ENCODE assay signal across 8 mouse cellular contexts in the genomic region with DNA sequence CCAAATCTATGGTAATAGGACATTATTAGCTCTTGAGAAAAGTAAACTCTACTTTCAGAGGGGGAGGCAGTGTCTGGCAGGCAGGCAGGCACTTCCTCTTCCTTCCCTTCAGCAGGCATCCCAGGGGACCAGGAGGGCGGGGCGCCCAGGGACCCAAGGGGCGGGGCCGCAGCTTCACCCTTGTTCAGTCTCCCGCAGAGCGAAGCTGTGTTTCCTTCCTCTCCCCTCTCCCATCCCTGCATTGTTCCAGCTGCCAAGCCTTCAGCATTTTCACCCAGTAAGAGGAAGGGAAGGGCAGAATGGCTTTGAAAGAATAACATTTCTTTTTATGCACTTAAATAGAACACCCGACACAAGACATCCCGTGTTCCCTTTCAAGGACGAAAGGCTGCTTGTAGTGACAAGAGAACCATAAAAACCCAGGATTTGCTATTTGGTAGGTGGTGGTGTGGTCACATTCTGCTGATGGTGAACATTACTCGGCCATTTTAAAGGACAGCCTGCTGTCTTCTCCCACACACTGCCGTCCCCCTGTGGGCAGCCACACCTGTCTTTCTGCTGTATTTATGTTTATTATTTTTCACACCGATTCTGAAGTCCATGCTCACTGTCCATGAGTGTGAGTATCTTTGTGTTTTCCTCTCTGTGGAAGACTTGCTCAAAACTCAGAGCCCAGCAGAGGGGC.
DNase-seq lines count a peak whose midpoint lies in the region; ATAC-seq and TF ChIP-seq lines count a peak whose summit lies in the region.

No protein-coding gene starts in this region.

- H3K9ac ChIP-seq in hindbrain, postnatal 0 days (replicated peaks; ENCODE audit: low read length): 0 out of 2 replicates have a peak overlapping the region, but pooled peaks have one; percentile 5

- in situ Hi-C loops in Patski (cut with MboI; ENCODE audit: low pct_unique_long_range_greater_than_20kb): no loop called here

- no peak overlapping the region for H3K4me3 ChIP-seq in hindbrain, postnatal 0 days (ENCODE audit: low read length)
- peak overlapping the region; percentile 82 for H3K4me3 ChIP-seq in megakaryocyte, embryonic 14.5 days (replicated peaks)

- no peak for TF ChIP-seq CTCF in Patski (IDR thresholded peaks at IDR 0.05)
- TF ChIP-seq CTCF in hindbrain, postnatal 0 days (IDR thresholded peaks at IDR 0.05; ENCODE audit: low read depth): no peak

- CTCF ChIA-PET in Patski (lab: Charles Lee): interaction anchor here (1.1 kb wide), 1 partner anchor 9 kb away, joined by 4 read pairs; no protein-coding TSS in a partner anchor

- no peaks in the 10 kb centered on the region for H3K27me3 ChIP-seq in Patski
- no peaks in the 10 kb centered on the region for H3K27me3 ChIP-seq in hindbrain, postnatal 0 days (ENCODE audit: insufficient read depth, low read length)
- no peaks in the 10 kb centered on the region for H3K27me3 ChIP-seq in megakaryocyte, embryonic 14.5 days (replicated peaks)

- H3K4me1 ChIP-seq in hindbrain, postnatal 0 days (ENCODE audit: insufficient read depth, low read length): peaks cover 6% of the 10 kb centered on the region; the same call in 1 of the 2 replicates
- H3K4me1 ChIP-seq in megakaryocyte, embryonic 14.5 days: peaks cover 12% of the 10 kb centered on the region

- POLR2A ChIA-PET in Patski (lab: Charles Lee): interaction anchor here (0.6 to 1.2 kb wide), 2 partner anchors 30 to 131 kb away, joined by 3 read pairs; no protein-coding TSS in a partner anchor

- peak; percentile 21 for ATAC-seq in Patski
- 0 out of 2 replicates have a peak, but pooled peaks have one; percentile 27 for ATAC-seq in hindbrain, postnatal 0 days

- no peaks in the 10 kb centered on the region for H3K36me3 ChIP-seq in hindbrain, postnatal 0 days (ENCODE audit: insufficient read depth, low read length)
- H3K36me3 ChIP-seq in megakaryocyte, embryonic 14.5 days (replicated peaks; ENCODE audit: low read length): no peaks in the 10 kb centered on the region

- no peaks in the 10 kb centered on the region for H3K9me3 ChIP-seq in hindbrain, postnatal 0 days (ENCODE audit: low read length)
- H3K9me3 ChIP-seq in megakaryocyte, embryonic 14.5 days: no peaks in the 10 kb centered on the region

- WGBS in hindbrain, postnatal 0 days: 14% methylated on average over 12 of the region's 12 CpGs

- peak overlapping the region; percentile 48 for H3K4me2 ChIP-seq in hindbrain, postnatal 0 days (ENCODE audit: low read depth, low read length)

- DNase-seq in Patski (ENCODE audit: low read depth, low spot score): no peak
- peak; percentile 55 to 67 for DNase-seq in cerebellum, postnatal 36 days
- DNase-seq in gastrocnemius, adult 8-10 months (ENCODE audit: low spot score in 2 of 2): peak; percentile 86 to 91
- peak; percentile 63 for DNase-seq in hindbrain, postnatal 0 days (ENCODE audit: low spot score)
- DNase-seq in left cerebral cortex, adult 8-10 months (ENCODE audit: low spot score in 2 of 2): peak; percentile 19 to 41
- peak; percentile 44 for DNase-seq in right cerebral cortex, postnatal 14 days
- peak; percentile 60 for DNase-seq in urinary bladder, postnatal 25 days (ENCODE audit: low spot score)

- peak overlapping the region; percentile 51; the same call in 1 of the 2 replicates for H3K27ac ChIP-seq in hindbrain, postnatal 0 days
